Mouse (Mus musculus) kidney, adult 2 months (tissue): Measurements from ENCODE around the gene Gpx3.

Experiments
- CTCF ChIP-seq: fragments of 200-500 bp; conservative IDR thresholded peaks from 2 replicates; pipeline ENCODE4 v1.5.1; 2011; ENCODE audit warnings: low read depth, mild to moderate bottlenecking, control low read depth, low read length, moderate library complexity, mixed read lengths; ENCODE audit not compliant: insufficient read depth, insufficient read length
- POLR2A ChIP-seq: fragments of 200-500 bp; IDR thresholded peaks from one replicate; pipeline ENCODE4 v1.6.1; 2011; ENCODE audit warnings: low read depth, low read length, control low read depth

GRCm38 (mm10) chr11:54885406-54885805 is 16.8 kb upstream of the Gpx3 start:
- TF ChIP-seq CTCF: no peak
- no peak for TF ChIP-seq POLR2A
